Mouse (Mus musculus) spleen, adult 2 months (tissue): ENCODE results near the gene Fam47e. TPM values are rescaled to one million over a fixed set of nuclear protein-coding genes. Genes with fewer than 3 reads are reported as not detected.
A peak's percentile ranks its signal among the peaks of the same experiment; 100 is the strongest.

Experiments used
- DNase-seq, 2 experiments: peaks; one replicate each; pipeline versions ENCODE4 v3.0.0 to v3.0.0-alpha.2; 2012 to 2021; ENCODE audit warnings: low spot score in 2 of 2, low read depth in 1 of 2
- H3K27ac ChIP-seq: fragments of 200-500 bp; 2 replicates; pipeline ENCODE4 v1.5.1; 2012; ENCODE audit warnings: low read length, inconsistent platforms; ENCODE audit not compliant: insufficient read depth
- H3K27me3 ChIP-seq: fragments of 200-500 bp; 2 replicates; pipeline ENCODE4 v1.6.1; 2012; ENCODE audit warnings: mild to moderate bottlenecking, moderate library complexity, low read length, inconsistent platforms; ENCODE audit not compliant: control insufficient read depth, insufficient read depth
- H3K36me3 ChIP-seq: fragments of 200-500 bp; 2 replicates; pipeline ENCODE4 v1.6.1; 2012; ENCODE audit warnings: mild to moderate bottlenecking, low read length, inconsistent platforms; ENCODE audit not compliant: control insufficient read depth, insufficient read depth
- H3K4me1 ChIP-seq: fragments of 200-500 bp; 2 replicates; pipeline ENCODE4 v1.6.1; 2011; ENCODE audit warnings: inconsistent platforms; ENCODE audit not compliant: control insufficient read depth, insufficient read depth, insufficient read length
- H3K4me3 ChIP-seq: fragments of 200-500 bp; 2 replicates; pipeline ENCODE4 v1.5.1; 2011; ENCODE audit warnings: mild to moderate bottlenecking, inconsistent platforms; ENCODE audit not compliant: insufficient read depth, insufficient read length; ENCODE audit errors: extremely low read depth
- CTCF ChIP-seq: fragments of 200-500 bp; IDR thresholded peaks from 2 replicates; pipeline ENCODE4 v1.5.1; 2011; ENCODE audit warnings: mild to moderate bottlenecking, inconsistent platforms; ENCODE audit not compliant: insufficient read depth, insufficient read length, insufficient replicate concordance; ENCODE audit errors: extremely low read depth
- POLR2A ChIP-seq: fragments of 200-500 bp; IDR thresholded peaks from 2 replicates; pipeline ENCODE4 v1.6.1; 2011; ENCODE audit warnings: low read depth, low read length, inconsistent platforms
- WGBS: fragments of 180-500 bp; shearing (Covaris S2); methylation state at CpG from one replicate; pipeline ENCODE4 v1.1.7; 2018; 5-methylcytosine and 5-hydroxymethylcytosine counted together
- polyA plus RNA-seq: library from polyadenylated mRNA; depleted of rRNA; stranded (reverse); fragments of >200 nt; gene quantifications from 2 replicates; pipeline ENCODE4 v1.2.3, GENCODE M21; 2012

Fam47e gene
- polyA plus RNA-seq, 1 experiment, result 0.19 TPM

- H3K4me1 ChIP-seq, result peaks cover 5% of the 10 kb centered on the region
- TF ChIP-seq CTCF (no peak), POLR2A (no peak)
- H3K27ac ChIP-seq, result no peak overlapping the region
- WGBS, result 82% methylated on average over 10 of the region's 10 CpGs
- peaks cover 10% of the 10 kb centered on the region for H3K27me3 ChIP-seq
- H3K4me3 ChIP-seq, result no peak overlapping the region
- DNase-seq, result no peak
- H3K36me3 ChIP-seq, result no peaks in the 10 kb centered on the region
Observed at GRCm38 (mm10) chr5:92599030-92599429, 44.2 kb downstream of the Fam47e start.

- peak in 1 of 2 experiments; percentile 43 for DNase-seq
- H3K36me3 ChIP-seq, result no peaks in the 10 kb centered on the region
- H3K27ac ChIP-seq, result peak within 1 kb of the TSS; percentile 57
- H3K4me3 ChIP-seq, result peak within 1 kb of the TSS; percentile 57
- TF ChIP-seq CTCF (no peak), POLR2A (no peak)
- 1% methylated on average over 66 of the region's 69 CpGs for WGBS
- H3K4me1 ChIP-seq, result peaks cover 5% of the 10 kb centered on the region
- peaks cover 10% of the 10 kb centered on the region for H3K27me3 ChIP-seq
Observed at GRCm38 (mm10) chr5:92602691-92603690, 48.1 kb downstream of the Fam47e start, which contains the start of gene Stbd1. TSS of gene Stbd1 (plus strand) at chr5:92603041.

- peaks cover 10% of the 10 kb centered on the region for H3K27me3 ChIP-seq
- peak overlapping the region; percentile 18; the same call in 1 of the 2 replicates for H3K4me3 ChIP-seq
- H3K36me3 ChIP-seq, result no peaks in the 10 kb centered on the region
- peaks cover 5% of the 10 kb centered on the region for H3K4me1 ChIP-seq
- TF ChIP-seq CTCF, result no peak
- TF ChIP-seq POLR2A, result no peak
- H3K27ac ChIP-seq, result no peak overlapping the region
- WGBS, result 82% methylated on average over 10 of the region's 10 CpGs
- no peak for DNase-seq
Observed at GRCm38 (mm10) chr5:92604452-92605247, 49.8 kb downstream of the Fam47e start.

- peaks cover 3% of the 10 kb centered on the region for H3K4me1 ChIP-seq
- no peaks in the 10 kb centered on the region for H3K36me3 ChIP-seq
- WGBS, result 88% methylated on average over 5 of the region's 5 CpGs
- H3K4me3 ChIP-seq, result no peak overlapping the region
- H3K27me3 ChIP-seq, result peaks cover 8% of the 10 kb centered on the region
- no peak overlapping the region for H3K27ac ChIP-seq
- no peak for TF ChIP-seq CTCF
- no peak for TF ChIP-seq POLR2A
- no peak for DNase-seq
Observed at GRCm38 (mm10) chr5:92607492-92608229, 52.8 kb downstream of the Fam47e start.

- no peaks in the 10 kb centered on the region for H3K27me3 ChIP-seq
- no peak for DNase-seq
- no peak overlapping the region for H3K4me3 ChIP-seq
- no peak for TF ChIP-seq POLR2A
- no peak for TF ChIP-seq CTCF
- H3K4me1 ChIP-seq, result no peaks in the 10 kb centered on the region
- H3K36me3 ChIP-seq, result no peaks in the 10 kb centered on the region
- no peak overlapping the region for H3K27ac ChIP-seq
- WGBS, result 94% methylated on average over 4 of the region's 4 CpGs
Observed at GRCm38 (mm10) chr5:92612756-92613155, 57.9 kb downstream of the Fam47e start.

GRCm38 (mm10) chr5:92621883-92622282 is 67.0 kb downstream of the Fam47e start:
- no peak overlapping the region for H3K27ac ChIP-seq
- DNase-seq, result no peak
- WGBS, result 89% methylated on average over 5 of the region's 5 CpGs
- no peak overlapping the region for H3K4me3 ChIP-seq
- no peaks in the 10 kb centered on the region for H3K36me3 ChIP-seq
- TF ChIP-seq POLR2A, result no peak
- TF ChIP-seq CTCF, result no peak
- H3K27me3 ChIP-seq, result no peaks in the 10 kb centered on the region
- no peaks in the 10 kb centered on the region for H3K4me1 ChIP-seq
